Mouse (Mus musculus): Measurements from ENCODE around the gene Accs. TPM values are rescaled to one million over a fixed set of nuclear protein-coding genes. Genes with fewer than 3 reads are reported as not detected.

Gene Accs
- total and polyA plus RNA-seq, 2 experiments from 2014 or later: 4.9 to 10.8 TPM

GRCm38 (mm10) chr2:93797162-93797795 lies 52.5 kb downstream of the Accs start:
- no peak for TF ChIP-seq CTCF (IDR thresholded peaks at IDR 0.05)
- H3K9me3 ChIP-seq (ENCODE audit: low read length): no peaks in the 10 kb centered on the region
- ATAC-seq (ENCODE audit: low FRiP score): no peak
- no peak for DNase-seq (ENCODE audit: low spot score)
- 85% methylated on average over 19 of the region's 19 CpGs for WGBS
- no peak overlapping the region for H3K4me3 ChIP-seq (ENCODE audit: low read depth, low read length)
- no peak overlapping the region for H3K4me2 ChIP-seq (ENCODE audit: low read depth, low read length, poor library complexity, severe bottlenecking)
- no peaks in the 10 kb centered on the region for H3K27me3 ChIP-seq (ENCODE audit: insufficient read depth, low read length)
- H3K27ac ChIP-seq (ENCODE audit: low read depth, low read length): no peak overlapping the region
- H3K4me1 ChIP-seq (ENCODE audit: insufficient read depth, low read length): no peaks in the 10 kb centered on the region
- H3K9ac ChIP-seq (replicated peaks; ENCODE audit: low read length, poor library complexity, severe bottlenecking): no peak overlapping the region
- peaks cover 65% of the 10 kb centered on the region for H3K36me3 ChIP-seq (ENCODE audit: insufficient read depth, low read length)

- Histone ChIP-seq H3K4me1 (ENCODE audit: insufficient read depth, low read length) (no peaks in the 10 kb centered on the region), H3K27me3 (ENCODE audit: insufficient read depth, low read length) (no peaks in the 10 kb centered on the region), H3K4me3 (ENCODE audit: low read depth, low read length) (no peak overlapping the region), H3K36me3 (ENCODE audit: insufficient read depth, low read length) (peaks cover 40% of the 10 kb centered on the region), H3K27ac (ENCODE audit: low read depth, low read length) (no peak overlapping the region), H3K9me3 (ENCODE audit: low read length) (no peaks in the 10 kb centered on the region), H3K9ac (replicated peaks; ENCODE audit: low read length, poor library complexity, severe bottlenecking) (no peak overlapping the region), H3K4me2 (ENCODE audit: low read depth, low read length, poor library complexity, severe bottlenecking) (no peak overlapping the region)
- WGBS: 94% methylated on average over 5 of the region's 5 CpGs
- TF ChIP-seq CTCF (IDR thresholded peaks at IDR 0.05): no peak
- ATAC-seq (ENCODE audit: low FRiP score) (no peak), DNase-seq (ENCODE audit: low spot score) (no peak)
These were observed 55.4 kb downstream of the Accs start for GRCm38 (mm10) chr2:93794375-93794774.

- Histone ChIP-seq H3K27me3 (ENCODE audit: insufficient read depth, low read length) (no peaks in the 10 kb centered on the region), H3K4me1 (ENCODE audit: insufficient read depth, low read length) (no peaks in the 10 kb centered on the region), H3K36me3 (ENCODE audit: insufficient read depth, low read length) (peaks cover 43% of the 10 kb centered on the region), H3K27ac (ENCODE audit: low read depth, low read length) (no peak overlapping the region), H3K4me3 (ENCODE audit: low read depth, low read length) (no peak overlapping the region), H3K9me3 (ENCODE audit: low read length) (no peaks in the 10 kb centered on the region), H3K4me2 (ENCODE audit: low read depth, low read length, poor library complexity, severe bottlenecking) (no peak overlapping the region), H3K9ac (replicated peaks; ENCODE audit: low read length, poor library complexity, severe bottlenecking) (no peak overlapping the region)
- WGBS: 58% methylated on average over 13 of the region's 13 CpGs
- DNase-seq (ENCODE audit: low spot score): peak; percentile 61
- no peak for ATAC-seq (ENCODE audit: low FRiP score)
- TF ChIP-seq CTCF (IDR thresholded peaks at IDR 0.05): no peak
These were observed 57.9 kb downstream of the Accs start for GRCm38 (mm10) chr2:93791516-93792499.

GRCm38 (mm10) chr2:93790798-93791345 lies 58.9 kb downstream of the Accs start:
- 89% methylated on average over 4 of the region's 4 CpGs for WGBS
- DNase-seq (ENCODE audit: low spot score) (no peak), ATAC-seq (ENCODE audit: low FRiP score) (no peak)
- Histone ChIP-seq H3K27me3 (ENCODE audit: insufficient read depth, low read length) (no peaks in the 10 kb centered on the region), H3K4me3 (ENCODE audit: low read depth, low read length) (no peak overlapping the region), H3K4me2 (ENCODE audit: low read depth, low read length, poor library complexity, severe bottlenecking) (no peak overlapping the region), H3K27ac (ENCODE audit: low read depth, low read length) (no peak overlapping the region), H3K9me3 (ENCODE audit: low read length) (no peaks in the 10 kb centered on the region), H3K4me1 (ENCODE audit: insufficient read depth, low read length) (0 out of 2 replicates have a peak, but pooled peaks cover 2% of the 10 kb centered on the region), H3K36me3 (ENCODE audit: insufficient read depth, low read length) (peaks cover 41% of the 10 kb centered on the region), H3K9ac (replicated peaks; ENCODE audit: low read length, poor library complexity, severe bottlenecking) (no peak overlapping the region)
- TF ChIP-seq CTCF (IDR thresholded peaks at IDR 0.05): no peak

GRCm38 (mm10) chr2:93788557-93788956 lies 61.2 kb downstream of the Accs start:
- Histone ChIP-seq H3K9me3 (ENCODE audit: low read length) (no peaks in the 10 kb centered on the region), H3K36me3 (ENCODE audit: insufficient read depth, low read length) (peaks cover 18% of the 10 kb centered on the region), H3K4me1 (ENCODE audit: insufficient read depth, low read length) (peaks cover 2% of the 10 kb centered on the region; the same call in 1 of the 2 replicates), H3K9ac (replicated peaks; ENCODE audit: low read length, poor library complexity, severe bottlenecking) (no peak overlapping the region), H3K27ac (ENCODE audit: low read depth, low read length) (no peak overlapping the region), H3K27me3 (ENCODE audit: insufficient read depth, low read length) (no peaks in the 10 kb centered on the region), H3K4me2 (ENCODE audit: low read depth, low read length, poor library complexity, severe bottlenecking) (no peak overlapping the region), H3K4me3 (ENCODE audit: low read depth, low read length) (no peak overlapping the region)
- 90% methylated on average over 5 of the region's 5 CpGs for WGBS
- DNase-seq (ENCODE audit: low spot score): no peak
- ATAC-seq (ENCODE audit: low FRiP score): no peak
- no peak for TF ChIP-seq CTCF (IDR thresholded peaks at IDR 0.05)
